Mouse (Mus musculus): ENCODE measurements around the gene Anapc2. TPM values are rescaled to one million over a fixed set of nuclear protein-coding genes. Genes with fewer than 3 reads are reported as not detected.
"Not testable (repeated sequence)": the region's sequence is repeated elsewhere in the genome, so short reads cannot be mapped to it uniquely, and the experiment has no call there.

Anapc2 gene
- polyA plus RNA-seq, 1 experiment, result 76.0 TPM

DNA sequence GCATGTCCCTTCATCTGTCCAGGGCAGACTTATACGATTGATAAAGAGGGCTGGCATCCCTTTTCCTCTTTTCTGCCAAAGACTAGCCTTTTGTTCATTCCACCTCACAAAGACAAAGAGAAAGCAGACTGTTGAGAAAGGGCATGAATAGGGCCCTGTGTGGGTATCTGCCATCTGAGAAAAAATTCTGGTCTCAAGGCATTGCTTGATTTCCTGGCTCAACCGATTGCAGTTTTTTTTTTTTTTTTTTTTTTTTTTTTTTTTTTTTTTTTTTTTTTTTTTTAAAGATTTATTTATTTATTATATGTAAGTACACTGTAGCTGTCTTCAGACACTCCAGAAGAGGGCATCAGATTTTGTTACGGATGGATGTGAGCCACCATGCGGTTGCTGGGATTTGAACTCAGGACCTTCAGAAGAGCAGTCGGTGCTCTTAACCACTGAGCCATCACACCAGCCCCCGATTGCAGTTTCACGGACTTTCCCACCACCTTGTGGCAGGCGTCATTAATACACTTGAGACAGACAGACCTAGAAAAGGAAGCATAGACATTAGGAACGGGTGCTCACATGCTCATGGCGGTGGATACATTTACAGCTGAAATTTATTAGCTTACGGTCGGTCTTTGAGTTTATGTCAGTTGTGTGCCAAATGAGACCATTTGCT, 15.7 kb upstream of the Anapc2 start:
- not testable (repeated sequence) for H3K27ac ChIP-seq (ENCODE audit: insufficient read depth, low read length); H3K9me3 ChIP-seq (replicated peaks; ENCODE audit: control insufficient read depth, insufficient read depth, low read length, poor library complexity, severe bottlenecking); H3K4me1 ChIP-seq (ENCODE audit: control insufficient read depth, insufficient read depth, low read length); H3K27me3 ChIP-seq (ENCODE audit: control insufficient read depth, insufficient read depth, low read length, poor library complexity, severe bottlenecking); H3K36me3 ChIP-seq (ENCODE audit: control insufficient read depth, insufficient read depth, low read length, poor library complexity, severe bottlenecking)
- peak overlapping the region; percentile 28 for H3K4me3 ChIP-seq (ENCODE audit: low read depth, low read length)
- peak overlapping the region; percentile 68 for H3K9ac ChIP-seq (ENCODE audit: low read depth, poor library complexity, severe bottlenecking)
- peak; percentile 34 for TF ChIP-seq CTCF (IDR thresholded peaks at IDR 0.05; ENCODE audit: low read depth, low read length)

- H3K27me3 ChIP-seq (ENCODE audit: control insufficient read depth, insufficient read depth, low read length, poor library complexity, severe bottlenecking); H3K4me3 ChIP-seq (ENCODE audit: low read depth, low read length); H3K36me3 ChIP-seq (ENCODE audit: control insufficient read depth, insufficient read depth, low read length, poor library complexity, severe bottlenecking); H3K9me3 ChIP-seq (replicated peaks; ENCODE audit: control insufficient read depth, insufficient read depth, low read length, poor library complexity, severe bottlenecking); H3K27ac ChIP-seq (ENCODE audit: insufficient read depth, low read length); H3K9ac ChIP-seq (ENCODE audit: low read depth, poor library complexity, severe bottlenecking); H3K4me1 ChIP-seq (ENCODE audit: control insufficient read depth, insufficient read depth, low read length): not testable (repeated sequence)
These were observed 15.0 kb upstream of the Anapc2 start for GRCm38 (mm10) chr2:25257250-25257649.

GRCm38 (mm10) chr2:25258887-25259286, 13.4 kb upstream of the Anapc2 start:
- H3K4me1 ChIP-seq (ENCODE audit: control insufficient read depth, insufficient read depth, low read length), result peaks cover under 1% of the 10 kb centered on the region
- no peaks in the 10 kb centered on the region for H3K27me3 ChIP-seq (ENCODE audit: control insufficient read depth, insufficient read depth, low read length, poor library complexity, severe bottlenecking)
- no peak overlapping the region for H3K4me3 ChIP-seq (ENCODE audit: low read depth, low read length)
- no peak overlapping the region for H3K27ac ChIP-seq (ENCODE audit: insufficient read depth, low read length)
- H3K36me3 ChIP-seq (ENCODE audit: control insufficient read depth, insufficient read depth, low read length, poor library complexity, severe bottlenecking), result no peaks in the 10 kb centered on the region
- TF ChIP-seq POLR2A (IDR thresholded peaks at IDR 0.05; ENCODE audit: insufficient read depth, low read length) (no peak), CTCF (IDR thresholded peaks at IDR 0.05; ENCODE audit: low read depth, low read length) (peak; percentile 23)
- H3K9me3 ChIP-seq (replicated peaks; ENCODE audit: control insufficient read depth, insufficient read depth, low read length, poor library complexity, severe bottlenecking), result no peaks in the 10 kb centered on the region
- no peak overlapping the region for H3K9ac ChIP-seq (ENCODE audit: low read depth, poor library complexity, severe bottlenecking)

DNA sequence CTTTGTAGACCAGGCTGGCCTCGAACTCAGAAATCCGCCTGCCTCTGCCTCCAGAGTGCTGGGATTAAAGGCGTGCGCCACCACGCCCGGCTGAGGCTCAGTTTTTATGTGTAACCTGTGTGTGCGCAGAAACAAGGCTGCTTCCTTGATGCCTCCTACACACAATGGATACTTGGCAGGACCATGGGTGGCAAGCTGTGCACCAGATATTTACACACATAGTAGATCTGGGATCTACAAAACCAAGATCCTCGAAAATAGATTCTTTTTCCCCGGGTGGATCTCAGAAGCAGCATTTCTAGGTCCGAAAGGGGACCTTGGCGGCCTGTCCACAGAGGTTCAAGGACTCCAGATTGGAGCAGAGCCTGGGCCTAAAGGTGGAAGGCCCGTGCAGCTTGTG, 10.4 kb upstream of the Anapc2 start:
- Histone ChIP-seq H3K9me3 (replicated peaks; ENCODE audit: control insufficient read depth, insufficient read depth, low read length, poor library complexity, severe bottlenecking) (no peaks in the 10 kb centered on the region), H3K27ac (ENCODE audit: insufficient read depth, low read length) (peak overlapping the region; percentile 78), H3K36me3 (ENCODE audit: control insufficient read depth, insufficient read depth, low read length, poor library complexity, severe bottlenecking) (no peaks in the 10 kb centered on the region), H3K27me3 (ENCODE audit: control insufficient read depth, insufficient read depth, low read length, poor library complexity, severe bottlenecking) (no peaks in the 10 kb centered on the region), H3K4me3 (ENCODE audit: low read depth, low read length) (peak overlapping the region; percentile 84), H3K4me1 (ENCODE audit: control insufficient read depth, insufficient read depth, low read length) (peaks cover 5% of the 10 kb centered on the region), H3K9ac (ENCODE audit: low read depth, poor library complexity, severe bottlenecking) (peak overlapping the region; percentile 65)
- TF ChIP-seq POLR2A (IDR thresholded peaks at IDR 0.05; ENCODE audit: insufficient read depth, low read length) (no peak), CTCF (IDR thresholded peaks at IDR 0.05; ENCODE audit: low read depth, low read length) (no peak), EP300 (IDR thresholded peaks at IDR 0.05; ENCODE audit: insufficient read depth, low read depth, low read length) (no peak)

GRCm38 (mm10) chr2:25262291-25262767, 9.9 kb upstream of the Anapc2 start, which contains the start of gene Tprn:
Gene Tprn, plus strand, starts transcription at chr2:25262618.
- TF ChIP-seq EP300 (IDR thresholded peaks at IDR 0.05; ENCODE audit: insufficient read depth, low read depth, low read length) (no peak), POLR2A (IDR thresholded peaks at IDR 0.05; ENCODE audit: insufficient read depth, low read length) (no peak), CTCF (IDR thresholded peaks at IDR 0.05; ENCODE audit: low read depth, low read length) (no peak)
- Histone ChIP-seq H3K36me3 (ENCODE audit: control insufficient read depth, insufficient read depth, low read length, poor library complexity, severe bottlenecking) (no peaks in the 10 kb centered on the region), H3K9me3 (replicated peaks; ENCODE audit: control insufficient read depth, insufficient read depth, low read length, poor library complexity, severe bottlenecking) (no peaks in the 10 kb centered on the region), H3K9ac (ENCODE audit: low read depth, poor library complexity, severe bottlenecking) (peak within 1 kb of the TSS; percentile 77), H3K4me3 (ENCODE audit: low read depth, low read length) (peak within 1 kb of the TSS; percentile 84), H3K27ac (ENCODE audit: insufficient read depth, low read length) (peak within 1 kb of the TSS; percentile 78), H3K27me3 (ENCODE audit: control insufficient read depth, insufficient read depth, low read length, poor library complexity, severe bottlenecking) (no peaks in the 10 kb centered on the region), H3K4me1 (ENCODE audit: control insufficient read depth, insufficient read depth, low read length) (peaks cover 5% of the 10 kb centered on the region)

- Histone ChIP-seq H3K9me3 (replicated peaks; ENCODE audit: control insufficient read depth, insufficient read depth, low read length, poor library complexity, severe bottlenecking) (no peaks in the 10 kb centered on the region), H3K4me3 (ENCODE audit: low read depth, low read length) (peak overlapping the region; percentile 78), H3K9ac (ENCODE audit: low read depth, poor library complexity, severe bottlenecking) (peak overlapping the region; percentile 77), H3K4me1 (ENCODE audit: control insufficient read depth, insufficient read depth, low read length) (peaks cover 5% of the 10 kb centered on the region), H3K36me3 (ENCODE audit: control insufficient read depth, insufficient read depth, low read length, poor library complexity, severe bottlenecking) (no peaks in the 10 kb centered on the region), H3K27ac (ENCODE audit: insufficient read depth, low read length) (no peak overlapping the region), H3K27me3 (ENCODE audit: control insufficient read depth, insufficient read depth, low read length, poor library complexity, severe bottlenecking) (no peaks in the 10 kb centered on the region)
- no peak for TF ChIP-seq POLR2A (IDR thresholded peaks at IDR 0.05; ENCODE audit: insufficient read depth, low read length)
- TF ChIP-seq CTCF (IDR thresholded peaks at IDR 0.05; ENCODE audit: low read depth, low read length), result no peak
- TF ChIP-seq EP300 (IDR thresholded peaks at IDR 0.05; ENCODE audit: insufficient read depth, low read depth, low read length), result no peak
These were observed 9.3 kb upstream of the Anapc2 start for GRCm38 (mm10) chr2:25262795-25263622.
